Mouse (Mus musculus) erythroblast, embryonic 14.5 days (primary cell): ENCODE results near the gene Cep250. TPM values are rescaled to one million over a fixed set of nuclear protein-coding genes. Genes with fewer than 3 reads are reported as not detected.

Experiments used
- H3K27me3 ChIP-seq: 2 replicates; pipeline ENCODE4 v1.6.1; 2012; ENCODE audit warnings: inconsistent platforms; ENCODE audit not compliant: control insufficient read depth
- H3K36me3 ChIP-seq: 2 replicates; pipeline ENCODE4 v1.6.1; 2012; ENCODE audit warnings: mild to moderate bottlenecking, inconsistent platforms; ENCODE audit not compliant: control insufficient read depth
- H3K4me1 ChIP-seq: 2 replicates; pipeline ENCODE4 v1.6.1; 2012; ENCODE audit warnings: inconsistent platforms; ENCODE audit not compliant: control insufficient read depth
- H3K4me3 ChIP-seq: replicated peaks from 2 replicates; pipeline ENCODE3; 2012; ENCODE audit warnings: moderate library complexity, mild to moderate bottlenecking, inconsistent platforms
- H3K9me3 ChIP-seq: 2 replicates; pipeline ENCODE4 v1.6.1; 2012; ENCODE audit warnings: low read length, inconsistent platforms, mixed read lengths; ENCODE audit not compliant: control insufficient read depth
- GATA1 ChIP-seq: IDR thresholded peaks from 2 replicates; pipeline ENCODE4 v1.6.1; 2012; ENCODE audit warnings: low read length, inconsistent platforms, mixed read lengths
- TAL1 ChIP-seq: IDR thresholded peaks from 3 replicates; pipeline ENCODE4 v1.6.1; 2012; ENCODE audit warnings: low read length, inconsistent platforms, mixed read lengths
- polyA plus RNA-seq: library from polyadenylated mRNA; stranded (reverse); fragments of >175 nt; gene quantifications from 2 replicates; pipeline ENCODE4 v1.2.3, GENCODE M21; 2012

Gene Cep250
- polyA plus RNA-seq, 1 experiment = 3.8 TPM

DNA sequence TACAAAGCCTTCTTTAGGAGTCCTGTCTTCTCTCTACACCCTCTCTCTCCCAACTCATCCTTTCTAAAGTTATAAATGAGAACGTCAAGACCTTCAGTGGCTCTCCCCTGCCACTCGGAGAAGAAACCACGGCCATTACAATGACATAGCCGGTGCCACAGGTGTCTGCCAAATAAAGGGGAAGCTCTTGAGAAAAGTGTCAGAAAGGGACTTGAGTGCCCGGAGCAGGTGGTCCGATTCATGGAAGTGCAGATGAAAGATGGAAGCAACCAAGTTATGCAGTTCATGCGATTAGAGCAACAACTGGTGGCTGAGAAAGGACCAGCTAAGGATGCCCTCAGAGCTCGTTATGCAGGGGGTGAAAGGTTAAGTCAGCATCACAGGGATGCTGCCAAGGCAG lies 86.6 kb downstream of the Cep250 start:
- Histone ChIP-seq H3K4me3 (no peak overlapping the region), H3K27me3 (peaks cover 15% of the 10 kb centered on the region), H3K9me3 (no peaks in the 10 kb centered on the region), H3K4me1 (peaks cover 3% of the 10 kb centered on the region), H3K36me3 (no peaks in the 10 kb centered on the region)
- TF ChIP-seq GATA1 (no peak), TAL1 (no peak)

GRCm38 (mm10) chr2:156047929-156048328 lies 91.7 kb downstream of the Cep250 start:
- Histone ChIP-seq H3K4me3 (no peak overlapping the region), H3K9me3 (no peaks in the 10 kb centered on the region), H3K36me3 (no peaks in the 10 kb centered on the region), H3K27me3 (peaks cover 48% of the 10 kb centered on the region), H3K4me1 (peaks cover 5% of the 10 kb centered on the region)
- no peak for TF ChIP-seq TAL1

Other genes starting within 250 kb of the Cep250 start
- gene Edem2, start 227.0 kb upstream of the Cep250 start, polyA plus RNA-seq = 2.2 and 2.8 TPM in 2 replicates
- not detected in 2 replicates for gene Gm17581, start 220.6 kb upstream of the Cep250 start, polyA plus RNA-seq
- 0.06 TPM in 1 of 2 replicates, not detected in the other for gene Procr, start 205.3 kb upstream of the Cep250 start, polyA plus RNA-seq
- 0.01 TPM in 1 of 2 replicates, not detected in the other for gene Mmp24, start 181.1 kb upstream of the Cep250 start, polyA plus RNA-seq
- gene BC029722, start 137.0 kb upstream of the Cep250 start, polyA plus RNA-seq = 0.40 and 0.45 TPM in 2 replicates
- 18.6 and 24.9 TPM in 2 replicates for gene Eif6, start 129.5 kb upstream of the Cep250 start, polyA plus RNA-seq
- gene Fam83c, start 121.6 kb upstream of the Cep250 start, polyA plus RNA-seq = not detected in 2 replicates
- 0.09 and 0.47 TPM in 2 replicates for gene Uqcc1, start 26.1 kb upstream of the Cep250 start, polyA plus RNA-seq
- gene Gm15557, start 15.7 kb upstream of the Cep250 start, polyA plus RNA-seq = not detected in 2 replicates
- 0.04 TPM in 1 of 2 replicates, not detected in the other for gene Gdf5, start 11.1 kb upstream of the Cep250 start, polyA plus RNA-seq
- gene 6430550D23Rik, start 51.5 kb downstream of the Cep250 start, polyA plus RNA-seq = 0.03 and 0.04 TPM in 2 replicates
- gene Ergic3, start 51.6 kb downstream of the Cep250 start, polyA plus RNA-seq = 7.3 and 7.5 TPM in 2 replicates
- gene Fer1l4, start 96.5 kb downstream of the Cep250 start, polyA plus RNA-seq = not detected in 2 replicates
- gene Spag4, start 108.7 kb downstream of the Cep250 start, polyA plus RNA-seq = 0.08 and 0.09 TPM in 2 replicates
- gene Cpne1, start 155.5 kb downstream of the Cep250 start, polyA plus RNA-seq = 1.1 and 2.0 TPM in 2 replicates
- gene Rbm12, start 155.5 kb downstream of the Cep250 start, polyA plus RNA-seq = 0.28 and 0.31 TPM in 2 replicates
- gene Gm28036, start 170.6 kb downstream of the Cep250 start, polyA plus RNA-seq = 0.01 TPM in 1 of 2 replicates, not detected in the other
- gene Romo1, start 187.6 kb downstream of the Cep250 start, polyA plus RNA-seq = 41.6 and 50.1 TPM in 2 replicates
- 3.2 and 3.4 TPM in 2 replicates for gene Nfs1, start 187.7 kb downstream of the Cep250 start, polyA plus RNA-seq
- gene Rbm39, start 223.8 kb downstream of the Cep250 start, polyA plus RNA-seq = 37.5 TPM in 2 replicates
- 1.2 and 1.5 TPM in 2 replicates for gene Phf20, start 240.0 kb downstream of the Cep250 start, polyA plus RNA-seq